Mouse (Mus musculus) right cerebral cortex, adult 2 months (tissue): Measurements from ENCODE around the gene 1700001O22Rik.

Experiments
- DNase-seq, 2 experiments: peaks; one replicate each; pipeline ENCODE4 v3.0.0; 2021 to 2022; ENCODE audit warnings: low spot score in 2 of 2

The 1700001O22Rik gene

GRCm38 (mm10) chr2:30779241-30779640 lies 24.2 kb downstream of the 1700001O22Rik start:
- DNase-seq, result no peak

GRCm38 (mm10) chr2:30778235-30778634 lies 25.2 kb downstream of the 1700001O22Rik start:
- no peak for DNase-seq

- no peak for DNase-seq
Measured at GRCm38 (mm10) chr2:30777266-30777665, 26.2 kb downstream of the 1700001O22Rik start.

GRCm38 (mm10) chr2:30775955-30776354 lies 27.5 kb downstream of the 1700001O22Rik start:
- no peak for DNase-seq

GRCm38 (mm10) chr2:30773313-30774005 lies 30.0 kb downstream of the 1700001O22Rik start:
- DNase-seq, result no peak

GRCm38 (mm10) chr2:30772581-30773312 lies 30.7 kb downstream of the 1700001O22Rik start:
- DNase-seq, result no peak

GRCm38 (mm10) chr2:30771806-30772460 lies 31.5 kb downstream of the 1700001O22Rik start:
- DNase-seq, result peak; percentile 79 to 84

- DNase-seq, result peak in 1 of 2 experiments; percentile 40
Measured at GRCm38 (mm10) chr2:30771368-30771805, 32.1 kb downstream of the 1700001O22Rik start.

GRCm38 (mm10) chr2:30769187-30769586 lies 34.3 kb downstream of the 1700001O22Rik start:
- peak in 1 of 2 experiments; percentile 26 for DNase-seq

GRCm38 (mm10) chr2:30768529-30768928 lies 34.9 kb downstream of the 1700001O22Rik start:
- DNase-seq, result no peak

GRCm38 (mm10) chr2:30767626-30768240 lies 35.7 kb downstream of the 1700001O22Rik start:
- no peak for DNase-seq

GRCm38 (mm10) chr2:30766446-30766845 lies 37.0 kb downstream of the 1700001O22Rik start:
- DNase-seq, result no peak

- DNase-seq, result no peak
Measured at GRCm38 (mm10) chr2:30760706-30761105, 42.8 kb downstream of the 1700001O22Rik start.

- no peak for DNase-seq
Measured at GRCm38 (mm10) chr2:30759858-30760547, 43.5 kb downstream of the 1700001O22Rik start.

- no peak for DNase-seq
Measured at GRCm38 (mm10) chr2:30759442-30759841, 44.0 kb downstream of the 1700001O22Rik start.

GRCm38 (mm10) chr2:30759088-30759374 lies 44.4 kb downstream of the 1700001O22Rik start:
- DNase-seq, result no peak

GRCm38 (mm10) chr2:30758341-30759087 lies 44.9 kb downstream of the 1700001O22Rik start:
- DNase-seq, result peak in 1 of 2 experiments; percentile 31

GRCm38 (mm10) chr2:30756962-30757715 lies 46.3 kb downstream of the 1700001O22Rik start:
- DNase-seq, result no peak

GRCm38 (mm10) chr2:30755985-30756765 lies 47.3 kb downstream of the 1700001O22Rik start:
- DNase-seq, result no peak
